Mouse (Mus musculus): ENCODE data around the gene Bclaf3. TPM values are rescaled to one million over a fixed set of nuclear protein-coding genes. Genes with fewer than 3 reads are reported as not detected.
"Not testable (repeated sequence)": the region's sequence is repeated elsewhere in the genome, so short reads cannot be mapped to it uniquely, and the experiment has no call there.

Bclaf3 gene
- total RNA-seq (2014; rRNA removed; ENCODE audit: low replicate concordance): 1.1 and 2.3 TPM in 2 replicates
- 5.7 and 6.1 TPM in 2 replicates for polyA plus RNA-seq (2015; fragmentation: Nextera tagmentation; extraction: Ambion mirVana)

DNA sequence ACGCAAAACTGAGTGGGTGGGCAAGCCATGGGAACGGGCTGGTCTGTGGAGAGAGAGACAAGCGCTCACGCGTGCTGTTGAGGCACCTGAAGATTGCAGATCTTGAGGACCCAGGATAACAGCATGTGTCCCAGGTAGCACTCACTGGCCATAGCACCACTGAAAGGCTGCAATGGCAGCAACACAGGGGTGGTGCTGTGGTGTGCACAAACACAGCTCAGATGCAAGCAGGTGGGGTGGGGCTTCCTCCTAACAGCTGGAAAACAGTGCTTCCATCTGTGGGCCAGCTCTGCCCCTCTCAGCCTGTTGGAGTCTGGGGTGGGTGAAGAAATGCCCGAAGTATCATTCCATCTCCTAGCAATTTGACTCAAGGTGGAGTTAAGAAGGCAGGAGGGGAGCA is at the start of gene Bclaf3:
Bclaf3 (plus strand) TSS at position 301 of the 400 bp plus-strand sequence.
- ATAC-seq (ENCODE audit: insufficient read depth, low read depth) (no peak), DNase-seq (ENCODE audit: low spot score) (no peak)
- no peak within 1 kb of the TSS for H3K9ac ChIP-seq (replicated peaks; ENCODE audit: low read depth, low read length)
- no peak for TF ChIP-seq EP300 (IDR thresholded peaks at IDR 0.05; ENCODE audit: low read depth)
- TF ChIP-seq CTCF (IDR thresholded peaks at IDR 0.05; ENCODE audit: low read depth): no peak
- H3K27me3 ChIP-seq (ENCODE audit: control insufficient read depth, insufficient read depth, low read length): no peaks in the 10 kb centered on the region
- 70% methylated on average over 6 of the region's 6 CpGs for WGBS
- no peak within 1 kb of the TSS for H3K4me3 ChIP-seq (ENCODE audit: low read depth, low read length)
- no peaks in the 10 kb centered on the region for H3K4me1 ChIP-seq (ENCODE audit: control insufficient read depth, insufficient read depth)
- H3K9me3 ChIP-seq (replicated peaks; ENCODE audit: control insufficient read depth, low read length): no peaks in the 10 kb centered on the region
- H3K36me3 ChIP-seq (replicated peaks; ENCODE audit: control insufficient read depth, insufficient read depth, low read length): no peaks in the 10 kb centered on the region
- no peak within 1 kb of the TSS for H3K4me2 ChIP-seq (ENCODE audit: low read depth, low read length)
- no peak within 1 kb of the TSS for H3K27ac ChIP-seq (ENCODE audit: low read depth)

DNA sequence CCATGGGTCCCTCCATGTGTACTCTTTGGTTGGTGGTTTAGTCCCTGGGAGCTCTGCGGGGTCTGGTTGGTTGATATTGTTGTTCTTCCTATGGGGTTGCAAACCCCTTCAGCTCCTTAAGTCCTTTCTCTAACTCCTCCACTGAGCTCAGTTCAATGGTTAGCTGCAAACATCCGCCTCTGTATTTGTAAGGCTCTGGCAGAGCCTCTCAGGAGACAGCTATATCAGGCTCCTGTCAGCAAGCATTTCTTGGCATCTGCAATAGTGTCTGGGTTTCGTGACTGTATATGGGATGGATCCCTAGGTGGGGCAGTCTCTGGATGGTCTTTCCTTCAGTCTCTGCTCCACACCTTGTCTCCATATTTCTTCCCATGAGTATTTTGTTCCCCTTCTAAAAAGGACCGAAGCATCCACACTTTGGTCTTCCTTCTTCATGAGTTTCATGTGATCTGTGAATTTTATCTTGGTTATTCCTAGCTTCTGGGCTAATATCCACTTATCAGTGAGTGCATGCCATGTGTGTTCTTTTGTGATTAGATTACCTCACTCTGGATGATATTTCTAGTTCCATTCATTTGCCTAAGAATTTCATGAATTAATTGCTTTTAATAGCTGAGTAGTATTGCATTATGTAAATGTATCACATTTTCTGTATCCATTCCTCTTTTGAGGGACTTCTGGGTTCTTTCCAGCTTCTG is 48.1 kb upstream of the Bclaf3 start:
- WGBS: 54% methylated on average over 4 of the region's 4 CpGs
- H3K9me3 ChIP-seq (replicated peaks; ENCODE audit: control insufficient read depth, low read length); H3K4me1 ChIP-seq (ENCODE audit: control insufficient read depth, insufficient read depth); H3K9ac ChIP-seq (replicated peaks; ENCODE audit: low read depth, low read length); H3K27me3 ChIP-seq (ENCODE audit: control insufficient read depth, insufficient read depth, low read length); H3K4me3 ChIP-seq (ENCODE audit: low read depth, low read length); ATAC-seq (ENCODE audit: insufficient read depth, low read depth); H3K27ac ChIP-seq (ENCODE audit: low read depth); H3K36me3 ChIP-seq (replicated peaks; ENCODE audit: control insufficient read depth, insufficient read depth, low read length); H3K4me2 ChIP-seq (ENCODE audit: low read depth, low read length); DNase-seq (ENCODE audit: low spot score): not testable (repeated sequence)

DNA sequence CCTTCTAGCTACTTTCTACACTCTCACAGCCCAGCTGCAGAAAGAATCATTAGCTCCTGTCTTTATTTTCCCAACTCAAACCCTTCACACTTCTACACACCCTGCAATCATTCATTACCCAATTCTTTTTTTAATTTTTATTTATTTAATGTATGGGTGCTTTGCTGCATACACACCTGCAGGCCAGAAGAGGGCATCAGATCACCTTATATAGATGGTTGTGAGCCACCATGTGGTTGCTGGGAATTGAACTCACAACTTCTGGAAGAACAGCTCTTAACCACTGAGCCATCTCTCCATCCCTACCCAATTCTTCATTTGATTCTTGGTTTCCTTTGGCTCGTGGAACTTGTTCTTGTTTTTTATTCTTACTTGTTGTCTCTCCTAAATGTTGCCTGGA is 42.2 kb upstream of the Bclaf3 start:
- Histone ChIP-seq H3K9me3 (replicated peaks; ENCODE audit: control insufficient read depth, low read length) (no peaks in the 10 kb centered on the region), H3K27me3 (ENCODE audit: control insufficient read depth, insufficient read depth, low read length) (no peaks in the 10 kb centered on the region), H3K4me1 (ENCODE audit: control insufficient read depth, insufficient read depth) (no peaks in the 10 kb centered on the region), H3K27ac (ENCODE audit: low read depth) (no peak overlapping the region), H3K36me3 (replicated peaks; ENCODE audit: control insufficient read depth, insufficient read depth, low read length) (no peaks in the 10 kb centered on the region), H3K4me2 (ENCODE audit: low read depth, low read length) (no peak overlapping the region), H3K4me3 (ENCODE audit: low read depth, low read length) (no peak overlapping the region), H3K9ac (replicated peaks; ENCODE audit: low read depth, low read length) (no peak overlapping the region)
- DNase-seq (ENCODE audit: low spot score): no peak
- TF ChIP-seq EP300 (IDR thresholded peaks at IDR 0.05; ENCODE audit: low read depth): no peak
- TF ChIP-seq CTCF (IDR thresholded peaks at IDR 0.05; ENCODE audit: low read depth): no peak
- WGBS: 69% methylated on average over 1 of the region's 1 CpGs
- ATAC-seq (ENCODE audit: insufficient read depth, low read depth): no peak

DNA sequence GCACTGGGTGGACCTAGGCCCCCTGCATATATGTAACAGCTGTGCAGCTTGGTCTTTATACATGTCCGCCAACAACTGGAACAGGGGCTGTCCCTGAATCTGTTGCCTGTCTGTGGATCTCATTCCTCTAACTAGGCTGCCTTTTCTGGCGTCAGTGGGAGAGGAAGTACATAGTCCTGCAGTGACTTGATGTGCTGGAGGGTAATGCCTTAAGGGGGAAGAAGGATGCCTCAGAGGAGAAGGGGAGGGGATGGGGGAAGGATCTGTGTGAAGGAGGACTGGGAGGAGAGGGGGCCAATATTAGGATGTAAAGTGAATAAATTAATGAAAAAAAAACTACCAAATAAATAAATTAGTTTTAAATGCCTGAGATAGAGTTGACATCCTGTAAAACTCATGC is 23.3 kb upstream of the Bclaf3 start:
- no peaks in the 10 kb centered on the region for H3K36me3 ChIP-seq (replicated peaks; ENCODE audit: control insufficient read depth, insufficient read depth, low read length)
- 52% methylated on average over 2 of the region's 2 CpGs for WGBS
- no peaks in the 10 kb centered on the region for H3K4me1 ChIP-seq (ENCODE audit: control insufficient read depth, insufficient read depth)
- no peaks in the 10 kb centered on the region for H3K9me3 ChIP-seq (replicated peaks; ENCODE audit: control insufficient read depth, low read length)
- TF ChIP-seq CTCF (IDR thresholded peaks at IDR 0.05; ENCODE audit: low read depth) (no peak), EP300 (IDR thresholded peaks at IDR 0.05; ENCODE audit: low read depth) (no peak)
- H3K9ac ChIP-seq (replicated peaks; ENCODE audit: low read depth, low read length): no peak overlapping the region
- DNase-seq (ENCODE audit: low spot score) (no peak), ATAC-seq (ENCODE audit: insufficient read depth, low read depth) (no peak)
- H3K4me3 ChIP-seq (ENCODE audit: low read depth, low read length): no peak overlapping the region
- no peak overlapping the region for H3K4me2 ChIP-seq (ENCODE audit: low read depth, low read length)
- H3K27me3 ChIP-seq (ENCODE audit: control insufficient read depth, insufficient read depth, low read length): no peaks in the 10 kb centered on the region
- no peak overlapping the region for H3K27ac ChIP-seq (ENCODE audit: low read depth)

DNA sequence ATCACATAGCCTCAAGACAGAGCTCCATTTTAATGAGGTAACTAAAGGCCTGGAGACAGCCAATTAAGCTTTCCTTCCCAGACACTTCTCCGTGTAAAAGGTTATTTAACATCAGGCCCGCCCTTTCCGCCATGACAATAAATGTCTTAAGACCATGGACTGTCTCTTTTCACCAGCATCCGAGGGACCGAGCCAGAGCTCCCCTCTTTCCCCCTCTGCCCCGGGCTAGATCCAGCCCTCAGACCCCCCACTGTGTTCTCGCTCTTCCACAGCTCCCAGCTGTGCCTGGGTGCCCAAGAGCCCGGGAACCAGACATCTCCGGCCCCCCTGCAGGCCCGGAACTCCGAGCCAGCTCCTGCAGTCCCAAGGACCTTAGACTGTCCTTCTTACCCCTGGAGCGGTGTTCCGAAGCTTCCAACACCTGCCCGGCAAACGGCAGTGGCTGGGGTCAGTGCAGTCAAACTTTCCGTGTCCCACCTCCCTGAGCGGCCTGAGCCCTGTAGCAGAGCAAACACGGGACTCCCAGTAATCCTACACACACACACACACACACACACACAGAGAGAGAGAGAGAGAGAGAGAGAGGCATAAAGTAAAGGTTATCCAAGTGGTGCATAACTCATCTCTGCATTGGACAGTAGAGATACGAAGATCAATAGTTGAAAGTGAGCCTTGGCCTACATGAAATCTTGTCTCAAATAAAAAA is 18.0 kb upstream of the Bclaf3 start:
- Histone ChIP-seq H3K4me2 (ENCODE audit: low read depth, low read length) (no peak overlapping the region), H3K27me3 (ENCODE audit: control insufficient read depth, insufficient read depth, low read length) (no peaks in the 10 kb centered on the region), H3K4me3 (ENCODE audit: low read depth, low read length) (no peak overlapping the region), H3K4me1 (ENCODE audit: control insufficient read depth, insufficient read depth) (no peaks in the 10 kb centered on the region), H3K9me3 (replicated peaks; ENCODE audit: control insufficient read depth, low read length) (no peaks in the 10 kb centered on the region), H3K27ac (ENCODE audit: low read depth) (no peak overlapping the region), H3K36me3 (replicated peaks; ENCODE audit: control insufficient read depth, insufficient read depth, low read length) (no peaks in the 10 kb centered on the region), H3K9ac (replicated peaks; ENCODE audit: low read depth, low read length) (no peak overlapping the region)
- ATAC-seq (ENCODE audit: insufficient read depth, low read depth) (no peak), DNase-seq (ENCODE audit: low spot score) (no peak)
- WGBS: 60% methylated on average over 19 of the region's 19 CpGs
- TF ChIP-seq CTCF (IDR thresholded peaks at IDR 0.05; ENCODE audit: low read depth) (no peak), EP300 (IDR thresholded peaks at IDR 0.05; ENCODE audit: low read depth) (no peak)
